Mouse (Mus musculus) spleen, adult 12 weeks (tissue): ENCODE results near the gene Galnt13.
"Not testable (repeated sequence)": the region's sequence is repeated elsewhere in the genome, so short reads cannot be mapped to it uniquely, and the experiment has no call there.

Source experiments
- DNase-seq: peaks from one replicate; pipeline ENCODE4 v3.0.0; 2022; ENCODE audit warnings: low spot score

Gene Galnt13

GRCm38 (mm10) chr2:54915088-54915670 is 479.1 kb downstream of the Galnt13 start:
- no peak for DNase-seq

- DNase-seq: no peak
Observed at GRCm38 (mm10) chr2:54936369-54936768, 500.3 kb downstream of the Galnt13 start.

- no peak for DNase-seq
Observed at GRCm38 (mm10) chr2:54937306-54937705, 501.2 kb downstream of the Galnt13 start.

- no peak for DNase-seq
Observed at GRCm38 (mm10) chr2:54938075-54938474, 502.0 kb downstream of the Galnt13 start.

GRCm38 (mm10) chr2:54943386-54943785 is 507.3 kb downstream of the Galnt13 start:
- no peak for DNase-seq

- no peak for DNase-seq
Observed at GRCm38 (mm10) chr2:54983839-54984238, 547.7 kb downstream of the Galnt13 start.

GRCm38 (mm10) chr2:55022539-55022938 is 586.4 kb downstream of the Galnt13 start:
- not testable (repeated sequence) for DNase-seq

GRCm38 (mm10) chr2:55034610-55035009 is 598.5 kb downstream of the Galnt13 start:
- DNase-seq: no peak

- DNase-seq: no peak
Observed at GRCm38 (mm10) chr2:55065469-55066315, 629.6 kb downstream of the Galnt13 start.

- no peak for DNase-seq
Observed at GRCm38 (mm10) chr2:55085580-55085979, 649.5 kb downstream of the Galnt13 start.

GRCm38 (mm10) chr2:55088034-55088433 is 651.9 kb downstream of the Galnt13 start:
- no peak for DNase-seq

- DNase-seq: no peak
Observed at GRCm38 (mm10) chr2:55090332-55090731, 654.2 kb downstream of the Galnt13 start.

- DNase-seq: no peak
Observed at GRCm38 (mm10) chr2:55091495-55091894, 655.4 kb downstream of the Galnt13 start.

GRCm38 (mm10) chr2:55099100-55099499 is 663.0 kb downstream of the Galnt13 start:
- DNase-seq: no peak

- no peak for DNase-seq
Observed at GRCm38 (mm10) chr2:55101279-55101678, 665.2 kb downstream of the Galnt13 start.

- DNase-seq: no peak
Observed at GRCm38 (mm10) chr2:55103521-55103920, 667.4 kb downstream of the Galnt13 start.

- no peak for DNase-seq
Observed at GRCm38 (mm10) chr2:55107828-55108227, 671.7 kb downstream of the Galnt13 start.

- DNase-seq: no peak
Observed at GRCm38 (mm10) chr2:55153089-55153488, 717.0 kb downstream of the Galnt13 start.

GRCm38 (mm10) chr2:55164781-55165180 is 728.7 kb downstream of the Galnt13 start:
- DNase-seq: no peak
